Comparison of ENCODE assay signal across 15 mouse cellular contexts in the genomic region with DNA sequence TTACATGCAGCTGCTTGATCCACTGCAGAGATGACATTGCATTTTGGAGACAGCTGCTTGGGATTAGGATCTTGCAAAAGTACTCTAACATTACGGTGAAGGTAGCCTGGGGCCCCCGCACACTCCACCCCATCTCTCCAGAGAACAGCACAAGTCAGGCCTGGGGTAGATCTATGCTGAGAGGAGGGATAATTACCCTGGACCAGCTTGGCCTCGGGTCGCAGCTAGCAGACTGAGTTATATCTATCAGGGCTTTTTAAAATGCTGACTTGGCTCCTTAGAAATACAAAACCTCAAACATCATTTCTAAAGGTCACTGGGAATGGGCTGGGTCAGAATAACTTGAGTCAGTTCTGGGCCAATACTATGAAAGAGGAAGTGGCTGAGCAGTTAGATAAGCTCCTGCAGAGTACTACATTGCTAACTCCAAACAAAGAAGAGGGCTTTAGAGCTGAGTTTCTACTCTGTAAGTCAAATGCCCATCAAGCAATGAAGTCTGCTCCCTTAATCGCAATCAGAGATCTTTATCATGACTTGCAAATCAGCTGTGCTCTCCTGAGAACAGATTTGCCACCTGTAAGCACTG. TPM values are rescaled to one million over a fixed set of nuclear protein-coding genes. Genes with fewer than 3 reads are reported as not detected.
DNase-seq lines count a peak whose midpoint lies in the region; ATAC-seq and TF ChIP-seq lines count a peak whose summit lies in the region.
"Had no signal": no experiment of that assay in that cellular context is flagged by ENCODE, and none has a peak within 500 bp of the region (broad histone marks: within the 10 kb centered on the region; RNA-seq: fewer than 3 reads in every experiment).

No protein-coding gene starts in this region.

- 0 out of 2 replicates have a peak overlapping the region, but pooled peaks have one; percentile 20 for H3K27ac ChIP-seq in gastrocnemius, adult 2 months
- H3K27ac ChIP-seq in embryonic facial prominence, embryonic 11.5 days (replicated peaks; ENCODE audit: low read depth, low read length), result no peak overlapping the region
- no peak overlapping the region for H3K27ac ChIP-seq in liver, embryonic 15.5 days (replicated peaks)
- H3K27ac ChIP-seq in lung, postnatal 0 days (ENCODE audit: low read length), result no peak overlapping the region
- H3K27ac ChIP-seq: limb, embryonic 15.5 days had no signal

- TF ChIP-seq EP300 in lung, postnatal 0 days (IDR thresholded peaks at IDR 0.05), result no peak

- H3K27me3 ChIP-seq in embryonic facial prominence, embryonic 11.5 days (ENCODE audit: control insufficient read depth, insufficient read depth, low read length), result no peaks in the 10 kb centered on the region
- no peaks in the 10 kb centered on the region for H3K27me3 ChIP-seq in liver, embryonic 15.5 days
- no peaks in the 10 kb centered on the region for H3K27me3 ChIP-seq in lung, postnatal 0 days (replicated peaks; ENCODE audit: insufficient read depth, low read length)
- H3K27me3 ChIP-seq: limb, embryonic 15.5 days had no signal

- no peaks in the 10 kb centered on the region for H3K9me3 ChIP-seq in embryonic facial prominence, embryonic 11.5 days (replicated peaks; ENCODE audit: control insufficient read depth, low read length)
- no peaks in the 10 kb centered on the region for H3K9me3 ChIP-seq in liver, embryonic 15.5 days (replicated peaks)
- H3K9me3 ChIP-seq in lung, postnatal 0 days (ENCODE audit: low read length), result no peaks in the 10 kb centered on the region
- H3K9me3 ChIP-seq: limb, embryonic 15.5 days had no signal

- 36% methylated on average over 5 of the region's 5 CpGs for WGBS in embryonic facial prominence, embryonic 11.5 days
- WGBS in liver, embryonic 15.5 days (ENCODE audit: insufficient replicate concordance), result 32% methylated on average over 5 of the region's 5 CpGs
- 64% methylated on average over 5 of the region's 5 CpGs for WGBS in lung, postnatal 0 days

- ATAC-seq in embryonic facial prominence, embryonic 11.5 days (replicated peaks; ENCODE audit: insufficient number of reproducible peaks, low FRiP score, low TSS enrichment, low read depth), result peak; percentile 86; the same call in 1 of the 2 replicates
- ATAC-seq in liver, embryonic 15.5 days (ENCODE audit: insufficient read depth), result peak; percentile 60
- ATAC-seq in lung, postnatal 0 days, result no peak
- ATAC-seq: forebrain, postnatal 0 days had no signal

- no peak overlapping the region for H3K4me2 ChIP-seq in embryonic facial prominence, embryonic 11.5 days (ENCODE audit: low read depth, low read length)
- H3K4me2 ChIP-seq in liver, embryonic 15.5 days, result no peak overlapping the region
- H3K4me2 ChIP-seq in lung, postnatal 0 days (replicated peaks; ENCODE audit: low read depth, low read length), result no peak overlapping the region
- H3K4me2 ChIP-seq: limb, embryonic 15.5 days had no signal

- H3K36me3 ChIP-seq in embryonic facial prominence, embryonic 11.5 days (replicated peaks; ENCODE audit: control insufficient read depth, insufficient read depth, low read depth, low read length), result no peaks in the 10 kb centered on the region; the same call in 1 of the 2 replicates
- peaks cover 22% of the 10 kb centered on the region for H3K36me3 ChIP-seq in liver, embryonic 15.5 days (replicated peaks)
- H3K36me3 ChIP-seq in lung, postnatal 0 days (ENCODE audit: insufficient read depth, low read length), result no peaks in the 10 kb centered on the region; the same call in 1 of the 2 replicates

- H3K9ac ChIP-seq in embryonic facial prominence, embryonic 11.5 days (replicated peaks; ENCODE audit: low read length), result no peak overlapping the region
- H3K9ac ChIP-seq in liver, embryonic 15.5 days, result no peak overlapping the region
- H3K9ac ChIP-seq in lung, postnatal 0 days (replicated peaks; ENCODE audit: low read depth), result no peak overlapping the region
- H3K9ac ChIP-seq: forebrain, postnatal 0 days; limb, embryonic 15.5 days had no signal

- no peaks in the 10 kb centered on the region for H3K4me1 ChIP-seq in embryonic facial prominence, embryonic 11.5 days (ENCODE audit: control insufficient read depth, insufficient read depth, low read length)
- no peaks in the 10 kb centered on the region for H3K4me1 ChIP-seq in liver, embryonic 15.5 days (replicated peaks)
- H3K4me1 ChIP-seq in lung, postnatal 0 days (ENCODE audit: insufficient read depth, low read depth, low read length), result no peaks in the 10 kb centered on the region
- H3K4me1 ChIP-seq: limb, embryonic 15.5 days had no signal

- H3K4me3 ChIP-seq in gastrocnemius, adult 2 months, result no peak overlapping the region
- H3K4me3 ChIP-seq in embryonic facial prominence, embryonic 11.5 days (ENCODE audit: low read depth, low read length), result no peak overlapping the region
- H3K4me3 ChIP-seq in liver, embryonic 15.5 days (replicated peaks), result no peak overlapping the region
- H3K4me3 ChIP-seq in lung, postnatal 0 days (ENCODE audit: low read depth, low read length), result no peak overlapping the region
- H3K4me3 ChIP-seq: limb, embryonic 15.5 days; myocyte had no signal

- TF ChIP-seq CTCF in gastrocnemius, adult 2 months (IDR thresholded peaks at IDR 0.05), result no peak
- TF ChIP-seq CTCF in lung, postnatal 0 days (IDR thresholded peaks at IDR 0.05), result no peak

- no peak for DNase-seq in gastrocnemius, adult 2 months
- no peak for DNase-seq in gastrocnemius, adult 18-20 months (ENCODE audit: low spot score)
- DNase-seq in CD4-positive, CD25-positive, alpha-beta regulatory T cell, adult 2 months (ENCODE audit: low read depth, low spot score), result peak; percentile 11
- DNase-seq in embryonic facial prominence, embryonic 11.5 days (ENCODE audit: low spot score), result peak; percentile 72
- DNase-seq in neural tube, embryonic 10.5 days (ENCODE audit: extremely low spot score, low spot score), result no peak
- DNase-seq in lung, postnatal 0 days (ENCODE audit: low spot score), result no peak
- no peak for DNase-seq in B cell, adult 2 months
- DNase-seq: adrenal gland, postnatal 10 days; cerebellum, adult 9-10 months; forebrain, postnatal 0 days; kidney, postnatal 4 days; retina, postnatal 1 day had no signal

- intact Hi-C loops in gastrocnemius, adult 2 months (cut with DNase I), result no loop called here

RNA-seq across cellular contexts. Expression of a gene that starts 19.9 kb away (rescaled TPM):
- 1 to 10 TPM; 1.2 to 3.2 TPM for total RNA-seq in gastrocnemius, adult 2 months (2021)
- 1 to 10 TPM; 2.2 to 2.4 TPM for total RNA-seq in gastrocnemius, adult 18-20 months (2021)
- polyA plus RNA-seq in embryonic facial prominence, embryonic 11.5 days (2014; fragmentation: Nextera tagmentation; extraction: Ambion mirVana), result 38.9 and 41.9 TPM in 2 replicates
- 4.1 and 4.3 TPM in 2 replicates for polyA plus RNA-seq in liver, embryonic 15.5 days (2015; fragmentation: Nextera tagmentation; extraction: Ambion mirVana)
- polyA plus RNA-seq in lung, postnatal 0 days (2015; fragmentation: Nextera tagmentation; extraction: Ambion mirVana), result 9.6 and 11.1 TPM in 2 replicates

Comparison
In these comparisons a context has a peak if more than half of its experiments do, and no peak if none do; other contexts are left out.
1. DNase-seq: peak in CD4-positive, CD25-positive, alpha-beta regulatory T cell, adult 2 months (single experiment) and embryonic facial prominence, embryonic 11.5 days (single experiment); none in gastrocnemius, adult 2 months (single experiment), gastrocnemius, adult 18-20 months (single experiment), neural tube, embryonic 10.5 days (single experiment), lung, postnatal 0 days (single experiment) and B cell, adult 2 months (0 of 2).